Mouse (Mus musculus) embryo, embryonic 11 days (tissue): ENCODE data around the gene Ubac2.
"Not testable (repeated sequence)": the region's sequence is repeated elsewhere in the genome, so short reads cannot be mapped to it uniquely, and the experiment has no call there.

Experiments
- DNase-seq: peaks from one replicate; pipeline ENCODE4 v3.0.0-alpha.2; 2015

The Ubac2 gene

GRCm38 (mm10) chr14:121878176-121878858, at the start of gene Ubac2:
Gene Ubac2 (plus strand): TSS chr14:121878620.
- peak; percentile 99 for DNase-seq

- DNase-seq = no peak
These were observed 48.5 kb upstream of the Ubac2 start for GRCm38 (mm10) chr14:121829816-121830442.

- no peak for DNase-seq
These were observed 45.4 kb upstream of the Ubac2 start for GRCm38 (mm10) chr14:121833001-121833520.

GRCm38 (mm10) chr14:121838161-121838560, 40.3 kb upstream of the Ubac2 start:
- DNase-seq = no peak

GRCm38 (mm10) chr14:121840217-121840616, 38.2 kb upstream of the Ubac2 start:
- no peak for DNase-seq

- no peak for DNase-seq
These were observed 33.9 kb upstream of the Ubac2 start for GRCm38 (mm10) chr14:121844486-121844885.

GRCm38 (mm10) chr14:121851231-121851630, 27.2 kb upstream of the Ubac2 start:
- DNase-seq = no peak

- no peak for DNase-seq
These were observed 25.9 kb upstream of the Ubac2 start for GRCm38 (mm10) chr14:121852531-121852930.

GRCm38 (mm10) chr14:121865162-121865561, 13.3 kb upstream of the Ubac2 start:
- DNase-seq = peak; percentile 89

GRCm38 (mm10) chr14:121866574-121866973, 11.8 kb upstream of the Ubac2 start:
- no peak for DNase-seq

GRCm38 (mm10) chr14:121869111-121869510, 9.3 kb upstream of the Ubac2 start:
- DNase-seq = no peak

- DNase-seq = no peak
These were observed 5.7 kb upstream of the Ubac2 start for GRCm38 (mm10) chr14:121872760-121873159.

- no peak for DNase-seq
These were observed 5.2 kb upstream of the Ubac2 start for GRCm38 (mm10) chr14:121873172-121873571.

- no peak for DNase-seq
These were observed 4.8 kb upstream of the Ubac2 start for GRCm38 (mm10) chr14:121873646-121874045.

- DNase-seq = not testable (repeated sequence)
These were observed 2.2 kb upstream of the Ubac2 start for GRCm38 (mm10) chr14:121876190-121876589.

GRCm38 (mm10) chr14:121876860-121877259, 1.6 kb upstream of the Ubac2 start:
- no peak for DNase-seq

GRCm38 (mm10) chr14:121877640-121878039, 780 bp upstream of the Ubac2 start:
- DNase-seq = peak; percentile 6

- no peak for DNase-seq
These were observed 413 bp downstream of the Ubac2 start for GRCm38 (mm10) chr14:121878859-121879206.

- DNase-seq = peak; percentile 10
These were observed 933 bp downstream of the Ubac2 start for GRCm38 (mm10) chr14:121879266-121879840.

GRCm38 (mm10) chr14:121881211-121881610, 2.8 kb downstream of the Ubac2 start:
- DNase-seq = no peak

GRCm38 (mm10) chr14:121884150-121884797, 5.9 kb downstream of the Ubac2 start:
- no peak for DNase-seq

- no peak for DNase-seq
These were observed 15.3 kb downstream of the Ubac2 start for GRCm38 (mm10) chr14:121893747-121894146.

- DNase-seq = no peak
These were observed 16.2 kb downstream of the Ubac2 start for GRCm38 (mm10) chr14:121894511-121895135.
